Mouse (Mus musculus) bone marrow, adult 2 months (tissue): Measurements from ENCODE around the gene Socs7. TPM values are rescaled to one million over a fixed set of nuclear protein-coding genes. Genes with fewer than 3 reads are reported as not detected.
A peak's percentile ranks its signal among the peaks of the same experiment; 100 is the strongest.

ENCODE experiments used
- H3K27ac ChIP-seq: fragments of 200-500 bp; 2 replicates; pipeline ENCODE4 v1.5.1; 2012; ENCODE audit warnings: low read depth, mild to moderate bottlenecking, control low read depth, inconsistent platforms, low read length; ENCODE audit not compliant: control insufficient read depth, poor library complexity, insufficient read depth
- H3K4me1 ChIP-seq: fragments of 200-500 bp; 2 replicates; pipeline ENCODE4 v1.6.1; 2011; ENCODE audit warnings: low read length; ENCODE audit not compliant: control insufficient read depth, insufficient read depth
- H3K4me3 ChIP-seq: fragments of 200-500 bp; replicated peaks from 2 replicates; pipeline ENCODE3; 2011; ENCODE audit warnings: mild to moderate bottlenecking, low read depth, low read length, control low read depth; ENCODE audit not compliant: control insufficient read depth
- CTCF ChIP-seq: fragments of 200-500 bp; IDR thresholded peaks from 2 replicates; pipeline ENCODE4 v1.5.1; 2011; ENCODE audit warnings: low read length, control low read depth; ENCODE audit not compliant: control insufficient read depth, insufficient read depth
- POLR2A ChIP-seq: fragments of 200-500 bp; IDR thresholded peaks from 2 replicates; pipeline ENCODE4 v1.6.1; 2011; ENCODE audit warnings: low read depth, mild to moderate bottlenecking, control low read depth, low read length, borderline replicate concordance; ENCODE audit not compliant: control insufficient read depth
- WGBS: fragments of 180-500 bp; shearing (Covaris S2); methylation state at CpG from one replicate; pipeline ENCODE4 v1.1.7; 2018; 5-methylcytosine and 5-hydroxymethylcytosine counted together
- polyA plus RNA-seq: library from polyadenylated mRNA; stranded (reverse); fragments of >200 nt; gene quantifications from 2 replicates; pipeline ENCODE4 v1.2.4, GENCODE M21; 2011; ENCODE audit warnings: low replicate concordance; ENCODE audit not compliant: missing spikeins, insufficient read depth, insufficient read length

Gene Socs7
- polyA plus RNA-seq, 1 experiment, result 4.3 TPM

DNA sequence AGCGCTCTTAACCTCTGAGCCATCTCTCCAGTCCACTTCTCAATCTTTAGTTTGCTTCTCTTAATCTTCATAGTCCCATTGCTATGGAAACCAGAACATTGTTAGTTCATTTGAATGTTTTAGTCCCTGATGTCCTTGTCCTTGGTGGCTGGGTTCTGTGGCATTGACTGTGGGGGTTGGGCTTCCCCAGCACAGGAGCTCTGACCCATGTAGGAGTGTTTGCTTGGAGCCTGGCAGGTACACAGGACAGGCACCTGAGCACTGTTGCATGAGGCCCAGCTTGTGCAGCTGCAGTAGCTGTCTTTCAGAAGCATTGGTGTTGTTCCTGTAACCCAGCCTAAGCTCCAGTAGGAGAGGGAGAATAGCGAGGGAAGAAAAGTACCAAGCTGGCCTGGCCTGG is 25.5 kb downstream of the Socs7 start:
- no peaks in the 10 kb centered on the region for H3K4me1 ChIP-seq
- no peak for TF ChIP-seq POLR2A
- TF ChIP-seq CTCF, result no peak
- 86% methylated on average over 2 of the region's 2 CpGs for WGBS
- H3K27ac ChIP-seq, result peak overlapping the region; percentile 21; the same call in 1 of the 2 replicates
- no peak overlapping the region for H3K4me3 ChIP-seq

GRCm38 (mm10) chr11:97389127-97389526 is 26.8 kb downstream of the Socs7 start:
- Histone ChIP-seq H3K4me1 (no peaks in the 10 kb centered on the region; the same call in 1 of the 2 replicates), H3K27ac (no peak overlapping the region), H3K4me3 (no peak overlapping the region)
- 91% methylated on average over 8 of the region's 8 CpGs for WGBS
- TF ChIP-seq CTCF (no peak), POLR2A (no peak)

DNA sequence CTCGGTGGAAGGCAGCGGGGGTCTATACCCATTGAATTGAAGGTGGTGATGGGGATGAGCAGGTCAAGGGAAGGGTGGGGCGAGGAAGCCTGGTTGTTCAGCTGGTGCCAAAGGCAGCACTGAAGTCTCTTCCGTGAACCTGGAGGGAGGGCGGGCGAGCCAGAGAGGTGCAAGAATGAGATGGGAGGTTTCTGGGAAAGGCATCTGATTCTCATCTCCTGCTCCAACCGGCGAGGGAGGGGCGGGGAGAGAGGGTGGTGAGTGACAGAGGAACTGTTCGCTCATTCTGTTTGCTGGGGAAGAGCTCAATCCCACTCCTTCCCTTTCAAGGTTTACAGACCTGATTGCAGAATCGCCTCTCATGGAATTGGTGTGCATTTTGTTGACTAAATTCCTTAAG is 31.3 kb downstream of the Socs7 start:
- H3K4me3 ChIP-seq, result no peak overlapping the region
- no peak overlapping the region for H3K27ac ChIP-seq
- no peak for TF ChIP-seq POLR2A
- TF ChIP-seq CTCF, result no peak
- 63% methylated on average over 11 of the region's 11 CpGs for WGBS
- H3K4me1 ChIP-seq, result peaks cover 2% of the 10 kb centered on the region; the same call in 1 of the 2 replicates

- WGBS, result 22% methylated on average over 11 of the region's 11 CpGs
- H3K4me1 ChIP-seq, result peaks cover 2% of the 10 kb centered on the region; the same call in 1 of the 2 replicates
- H3K4me3 ChIP-seq, result no peak overlapping the region
- H3K27ac ChIP-seq, result no peak overlapping the region
- TF ChIP-seq CTCF (no peak), POLR2A (no peak)
These were observed 31.8 kb downstream of the Socs7 start for GRCm38 (mm10) chr11:97394146-97394545.

GRCm38 (mm10) chr11:97398506-97398905 is 36.2 kb downstream of the Socs7 start:
- Histone ChIP-seq H3K4me1 (peaks cover 2% of the 10 kb centered on the region; the same call in 1 of the 2 replicates), H3K27ac (no peak overlapping the region), H3K4me3 (no peak overlapping the region)
- 81% methylated on average over 2 of the region's 2 CpGs for WGBS
- TF ChIP-seq POLR2A, result no peak
- TF ChIP-seq CTCF, result no peak

DNA sequence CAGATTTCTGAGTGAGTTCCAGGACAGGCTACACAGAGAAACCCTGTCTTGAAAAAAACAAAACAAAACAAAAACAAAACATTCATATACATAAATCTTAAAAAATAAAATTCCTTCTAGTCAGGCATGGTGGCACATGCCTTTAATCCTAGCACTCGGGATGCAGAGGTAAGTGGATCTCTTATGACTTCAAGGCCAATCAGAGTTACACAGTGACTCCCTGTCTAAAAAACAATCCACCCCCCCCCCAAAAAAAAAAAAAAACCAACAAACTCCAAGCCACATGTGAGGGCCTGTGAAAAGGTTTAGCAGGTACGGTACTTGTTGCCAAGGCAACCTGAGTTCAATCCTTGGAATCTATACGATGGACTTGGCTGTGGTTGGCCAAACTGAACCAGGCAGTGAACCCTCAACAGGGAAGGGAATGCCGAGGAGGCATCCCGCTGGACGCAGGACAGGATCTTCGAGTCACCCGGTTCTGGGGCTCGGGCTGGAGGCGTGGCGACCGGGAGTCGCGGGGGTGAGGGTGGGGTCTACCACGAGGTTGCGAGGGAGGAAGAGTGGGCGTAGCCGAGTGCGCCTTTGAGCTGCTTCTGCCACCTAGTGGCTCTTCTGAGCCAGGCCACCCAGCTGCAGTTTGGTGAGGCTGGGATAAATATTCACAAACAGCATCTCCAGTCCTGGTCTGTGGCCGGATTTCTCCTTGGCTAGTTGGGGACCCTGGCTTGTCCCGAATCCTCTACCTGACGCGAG is 37.8 kb downstream of the Socs7 start:
- TF ChIP-seq POLR2A, result peak; percentile 47; the same call in 1 of the 2 replicates
- peak; percentile 95 for TF ChIP-seq CTCF
- Histone ChIP-seq H3K27ac (no peak overlapping the region), H3K4me1 (peaks cover 1% of the 10 kb centered on the region), H3K4me3 (peak overlapping the region; percentile 5)
- 4% methylated on average over 23 of the region's 23 CpGs for WGBS

- peak overlapping the region; percentile 41; the same call in 1 of the 2 replicates for H3K27ac ChIP-seq
- TF ChIP-seq CTCF, result no peak
- TF ChIP-seq POLR2A, result no peak
- WGBS, result 32% methylated on average over 6 of the region's 6 CpGs
- H3K4me1 ChIP-seq, result peaks cover 1% of the 10 kb centered on the region
- no peak overlapping the region for H3K4me3 ChIP-seq
These were observed 38.7 kb downstream of the Socs7 start for GRCm38 (mm10) chr11:97401082-97401481.

- H3K4me3 ChIP-seq, result no peak overlapping the region
- TF ChIP-seq POLR2A, result no peak
- no peak for TF ChIP-seq CTCF
- H3K4me1 ChIP-seq, result peaks cover 1% of the 10 kb centered on the region
- WGBS, result 56% methylated on average over 3 of the region's 3 CpGs
- no peak overlapping the region for H3K27ac ChIP-seq
These were observed 39.5 kb downstream of the Socs7 start for GRCm38 (mm10) chr11:97401686-97402435.
